Mouse (Mus musculus) testis, postnatal 14 days (tissue): ENCODE data around the gene Taar9.
"Not testable (repeated sequence)": the region's sequence is repeated elsewhere in the genome, so short reads cannot be mapped to it uniquely, and the experiment has no call there.

Experiments
- DNase-seq: peaks from one replicate; pipeline ENCODE4 v3.0.0; 2021; ENCODE audit warnings: low spot score

The Taar9 gene

GRCm38 (mm10) chr10:24076200-24076599 is 33.1 kb downstream of the Taar9 start, which contains the start of gene Taar8a:
Gene Taar8a, plus strand, starts transcription at chr10:24076500.
- not testable (repeated sequence) for DNase-seq

DNA sequence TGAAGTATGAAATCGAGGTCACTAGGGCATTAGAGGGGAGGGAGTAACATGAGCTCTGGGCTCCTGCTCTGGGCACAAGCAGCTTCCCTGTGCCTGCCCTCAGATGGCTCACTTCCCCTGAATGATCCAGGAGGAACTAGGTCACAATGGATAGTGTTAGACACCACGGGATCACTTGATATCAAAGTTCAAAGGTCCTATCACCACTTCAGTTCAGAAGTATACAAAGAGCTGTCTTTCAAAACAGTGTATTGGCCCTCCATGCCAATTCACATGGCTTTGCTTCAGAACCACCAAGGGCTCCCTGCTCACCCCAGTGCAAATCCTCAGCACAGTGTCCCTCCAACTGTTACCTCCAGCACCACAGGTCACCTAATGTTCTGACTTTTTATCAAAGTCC is 34.6 kb downstream of the Taar9 start:
- DNase-seq: not testable (repeated sequence)

DNA sequence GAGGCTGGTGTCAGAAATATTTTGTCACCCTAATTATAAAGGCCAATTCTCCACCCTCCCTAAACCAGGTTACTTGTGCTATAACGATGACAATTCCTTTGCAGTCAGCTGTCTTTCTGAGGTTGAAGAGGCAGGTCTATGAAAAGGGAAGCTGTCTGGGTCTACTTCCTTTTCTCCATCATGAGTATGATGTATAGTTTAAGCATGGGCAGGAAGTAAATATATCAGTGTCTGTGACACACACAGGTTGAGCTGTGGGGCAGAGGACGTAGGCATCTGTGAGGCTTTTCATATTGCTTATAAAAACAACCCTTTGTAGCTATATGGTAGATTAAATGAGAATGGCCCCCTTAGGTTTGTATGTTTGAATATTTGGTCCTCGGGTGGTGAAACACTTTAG is 50.3 kb downstream of the Taar9 start:
- no peak for DNase-seq
